Mouse (Mus musculus) liver, adult 2 months (tissue): ENCODE measurements around the gene Hspa1a. TPM values are rescaled to one million over a fixed set of nuclear protein-coding genes. Genes with fewer than 3 reads are reported as not detected.
"Not testable (repeated sequence)": the region's sequence is repeated elsewhere in the genome, so short reads cannot be mapped to it uniquely, and the experiment has no call there.

Experiments used
- DNase-seq: peaks from one replicate; pipeline ENCODE4 v3.0.0-alpha.2; 2011; ENCODE audit warnings: low read depth, low spot score; ENCODE audit errors: extremely low read depth
- H3K27ac ChIP-seq: fragments of 200-500 bp; replicated peaks from 2 replicates; pipeline ENCODE4 v1.5.1; 2012; ENCODE audit warnings: low read depth, mild to moderate bottlenecking, control low read depth, inconsistent platforms, low read length; ENCODE audit not compliant: insufficient read depth
- H3K27me3 ChIP-seq: fragments of 200-500 bp; 2 replicates; pipeline ENCODE4 v1.6.1; 2012; ENCODE audit warnings: mild to moderate bottlenecking, moderate library complexity, low read length, inconsistent platforms; ENCODE audit not compliant: control insufficient read depth, insufficient read depth
- H3K36me3 ChIP-seq: fragments of 200-500 bp; 2 replicates; pipeline ENCODE4 v1.6.1; 2012; ENCODE audit warnings: low read length, inconsistent platforms; ENCODE audit not compliant: control insufficient read depth, insufficient read depth
- H3K4me1 ChIP-seq: fragments of 200-500 bp; 2 replicates; pipeline ENCODE4 v1.6.1; 2011; ENCODE audit warnings: low read length; ENCODE audit not compliant: control insufficient read depth, insufficient read depth
- H3K4me3 ChIP-seq: fragments of 200-500 bp; 2 replicates; pipeline ENCODE4 v1.5.1; 2011; ENCODE audit warnings: low read depth, mild to moderate bottlenecking, control low read depth, low read length, moderate library complexity; ENCODE audit not compliant: insufficient read depth
- H3K79me2 ChIP-seq: fragments of 200-500 bp; 2 replicates; pipeline ENCODE4 v1.6.1; 2012; ENCODE audit warnings: inconsistent platforms, mild to moderate bottlenecking, low read length, moderate library complexity; ENCODE audit not compliant: control insufficient read depth, insufficient read depth
- H3K9ac ChIP-seq: fragments of 200-500 bp; 2 replicates; pipeline ENCODE4 v1.6.1; 2012; ENCODE audit warnings: low read depth, mild to moderate bottlenecking, control low read depth, inconsistent platforms, low read length
- CTCF ChIP-seq: fragments of 200-500 bp; IDR thresholded peaks from 2 replicates; pipeline ENCODE4 v1.5.1; 2011; ENCODE audit warnings: low read depth, low read length, control low read depth
- POLR2A ChIP-seq: fragments of 200-500 bp; IDR thresholded peaks from 2 replicates; pipeline ENCODE4 v1.6.1; 2011; ENCODE audit warnings: low read length, control low read depth; ENCODE audit not compliant: insufficient read depth; ENCODE audit errors: extremely low read depth
- WGBS: fragments of 180-500 bp; shearing (Covaris S2); methylation state at CpG from one replicate; pipeline ENCODE4 v1.1.7; 2018; 5-methylcytosine and 5-hydroxymethylcytosine counted together
- polyA plus RNA-seq: library from polyadenylated mRNA; depleted of rRNA; stranded (reverse); fragments of >200 nt; gene quantifications from 2 replicates; pipeline ENCODE4 v1.2.3, GENCODE M21; 2012
- total RNA-seq: library from RNA; depleted of rRNA; stranded (reverse); fragments of >200 nt; gene quantifications from 2 replicates; pipeline ENCODE4 v1.2.3, GENCODE M21; 2014

Gene Hspa1a
- total and polyA plus RNA-seq, 2 experiments: 0.18 to 0.45 TPM

DNA sequence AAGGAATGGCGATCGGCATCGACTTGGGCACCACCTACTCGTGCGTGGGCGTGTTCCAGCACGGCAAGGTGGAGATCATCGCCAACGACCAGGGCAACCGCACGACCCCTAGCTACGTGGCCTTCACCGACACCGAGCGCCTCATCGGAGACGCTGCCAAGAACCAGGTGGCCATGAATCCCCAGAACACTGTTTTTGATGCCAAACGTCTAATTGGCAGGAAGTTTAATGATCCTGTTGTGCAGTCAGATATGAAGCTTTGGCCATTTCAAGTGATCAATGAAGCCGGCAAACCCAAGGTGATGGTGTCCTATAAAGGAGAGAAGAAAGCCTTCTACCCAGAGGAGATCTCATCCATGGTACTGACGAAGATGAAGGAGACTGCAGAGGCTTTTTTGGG lies 5.0 kb upstream of the Hspa1a start:
- WGBS: 84% methylated on average over 20 of the region's 20 CpGs
- Histone ChIP-seq H3K36me3 (no peaks in the 10 kb centered on the region), H3K4me3 (no peak overlapping the region), H3K4me1 (peaks cover 21% of the 10 kb centered on the region), H3K27ac (no peak overlapping the region), H3K79me2 (no peaks in the 10 kb centered on the region), H3K27me3 (no peaks in the 10 kb centered on the region), H3K9ac (no peak overlapping the region)
- no peak for TF ChIP-seq POLR2A
- no peak for TF ChIP-seq CTCF
- DNase-seq: peak; percentile 53

DNA sequence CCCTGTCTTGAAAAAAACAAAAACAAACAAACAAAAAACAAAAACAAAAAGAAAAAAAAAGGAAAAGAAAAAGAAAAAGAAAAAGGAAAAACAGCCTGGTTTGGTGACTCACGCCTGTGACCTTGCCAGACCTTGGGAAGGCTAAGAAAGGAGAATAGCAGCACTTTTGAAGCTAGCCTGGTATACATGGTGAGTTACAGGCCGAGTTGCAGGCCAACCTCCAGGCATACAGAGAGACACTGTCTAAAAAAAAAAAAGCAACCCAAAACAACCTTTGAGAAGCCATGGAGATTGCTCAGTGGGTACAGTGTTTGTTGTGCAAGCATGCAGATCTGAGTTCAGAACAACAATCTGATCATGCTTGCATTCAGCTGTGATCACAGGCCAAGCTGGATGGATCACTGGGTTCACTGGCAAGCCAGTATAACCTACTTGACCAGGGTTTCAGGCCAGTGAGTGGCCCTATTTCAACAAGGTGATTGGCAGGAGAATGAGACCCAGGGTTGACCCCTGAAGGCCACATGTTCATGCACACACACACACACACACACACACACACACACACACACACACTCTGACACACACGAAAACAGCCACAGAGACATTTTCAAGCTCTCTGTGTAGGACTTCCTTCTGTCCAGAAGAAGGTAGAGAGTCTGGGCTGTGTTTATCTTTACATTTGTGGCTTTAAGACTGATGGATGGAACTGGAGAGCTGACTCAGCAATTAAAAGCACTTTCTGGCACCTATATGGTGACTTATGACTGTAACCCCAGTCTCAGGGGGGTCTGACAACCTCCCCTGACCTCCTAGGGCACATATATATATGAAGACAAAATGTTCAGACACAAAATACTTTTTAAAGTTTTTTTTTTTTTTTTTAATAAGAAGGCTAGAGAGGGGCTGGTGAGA lies 3.9 kb upstream of the Hspa1a start:
- WGBS: 34% methylated on average over 3 of the region's 3 CpGs
- peak; percentile 96 for DNase-seq
- no peaks in the 10 kb centered on the region for H3K79me2 ChIP-seq
- TF ChIP-seq POLR2A: no peak
- TF ChIP-seq CTCF: no peak
- H3K9ac ChIP-seq: no peak overlapping the region
- H3K27me3 ChIP-seq: no peaks in the 10 kb centered on the region
- H3K27ac ChIP-seq: peak overlapping the region; percentile 91
- H3K4me3 ChIP-seq: no peak overlapping the region
- H3K4me1 ChIP-seq: peaks cover 19% of the 10 kb centered on the region
- no peaks in the 10 kb centered on the region for H3K36me3 ChIP-seq

DNA sequence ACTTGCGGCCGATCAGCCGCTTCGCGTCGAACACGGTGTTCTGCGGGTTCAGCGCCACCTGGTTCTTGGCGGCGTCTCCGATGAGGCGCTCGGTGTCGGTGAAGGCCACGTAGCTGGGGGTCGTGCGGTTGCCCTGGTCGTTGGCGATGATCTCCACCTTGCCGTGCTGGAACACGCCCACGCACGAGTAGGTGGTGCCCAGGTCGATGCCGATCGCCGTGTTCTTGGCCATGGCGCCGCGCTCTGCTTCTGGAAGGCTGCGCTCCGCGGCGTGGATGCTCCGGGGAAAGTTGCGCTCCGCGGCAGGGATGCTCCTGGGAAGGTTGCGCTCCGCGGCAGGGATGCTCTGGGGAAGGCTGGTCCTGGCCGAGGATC lies 275 bp downstream of the Hspa1a start:
- H3K27ac ChIP-seq, H3K4me1 ChIP-seq, H3K36me3 ChIP-seq, DNase-seq, H3K79me2 ChIP-seq, H3K27me3 ChIP-seq: not testable (repeated sequence)
- H3K4me3 ChIP-seq: peak overlapping the region; percentile 47
- peak overlapping the region; percentile 49; the same call in 1 of the 2 replicates for H3K9ac ChIP-seq
- 3% methylated on average over 22 of the region's 43 CpGs for WGBS

DNA sequence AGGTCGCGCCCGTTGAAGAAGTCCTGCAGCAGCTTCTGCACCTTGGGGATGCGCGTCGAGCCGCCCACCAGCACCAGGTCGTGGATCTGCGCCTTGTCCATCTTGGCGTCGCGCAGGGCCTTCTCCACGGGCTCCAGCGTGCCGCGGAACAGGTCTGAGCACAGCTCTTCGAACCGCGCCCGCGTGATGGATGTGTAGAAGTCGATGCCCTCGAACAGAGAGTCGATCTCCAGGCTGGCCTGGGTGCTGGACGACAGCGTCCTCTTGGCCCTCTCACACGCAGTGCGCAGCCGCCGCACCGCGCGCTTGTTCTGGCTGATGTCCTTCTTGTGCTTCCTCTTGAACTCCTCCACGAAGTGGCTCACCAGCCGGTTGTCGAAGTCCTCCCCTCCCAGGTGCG lies 1.1 kb downstream of the Hspa1a start:
- DNase-seq, H3K27me3 ChIP-seq, H3K79me2 ChIP-seq, H3K9ac ChIP-seq, H3K36me3 ChIP-seq, H3K4me1 ChIP-seq, H3K4me3 ChIP-seq, H3K27ac ChIP-seq: not testable (repeated sequence)
- 34% methylated on average over 24 of the region's 37 CpGs for WGBS

DNA sequence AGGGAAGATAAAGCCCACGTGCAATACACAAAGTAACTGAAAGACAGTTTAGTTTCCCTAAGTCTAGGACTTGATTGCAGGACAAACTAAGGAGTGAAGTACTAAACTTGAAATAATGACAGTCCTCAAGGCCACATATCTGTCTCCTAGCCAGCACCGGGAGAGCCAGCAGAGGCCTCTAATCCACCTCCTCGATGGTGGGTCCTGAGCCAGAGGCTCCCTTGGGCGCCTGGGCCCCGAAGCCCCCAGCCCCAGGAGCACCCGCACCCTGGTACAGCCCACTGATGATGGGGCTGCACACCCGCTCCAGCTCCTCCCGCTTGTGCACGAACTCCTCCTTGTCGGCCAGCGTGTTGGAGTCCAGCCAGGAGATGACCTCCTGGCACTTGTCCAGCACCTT lies 2.1 kb downstream of the Hspa1a start, which contains the start of gene Gm20481:
Gm20481 (plus strand) TSS at position 91 of the 400 bp plus-strand sequence.
- H3K27ac ChIP-seq, DNase-seq, H3K79me2 ChIP-seq, H3K27me3 ChIP-seq, H3K4me3 ChIP-seq, H3K36me3 ChIP-seq, H3K9ac ChIP-seq, H3K4me1 ChIP-seq: not testable (repeated sequence)
- WGBS: 58% methylated on average over 8 of the region's 11 CpGs

DNA sequence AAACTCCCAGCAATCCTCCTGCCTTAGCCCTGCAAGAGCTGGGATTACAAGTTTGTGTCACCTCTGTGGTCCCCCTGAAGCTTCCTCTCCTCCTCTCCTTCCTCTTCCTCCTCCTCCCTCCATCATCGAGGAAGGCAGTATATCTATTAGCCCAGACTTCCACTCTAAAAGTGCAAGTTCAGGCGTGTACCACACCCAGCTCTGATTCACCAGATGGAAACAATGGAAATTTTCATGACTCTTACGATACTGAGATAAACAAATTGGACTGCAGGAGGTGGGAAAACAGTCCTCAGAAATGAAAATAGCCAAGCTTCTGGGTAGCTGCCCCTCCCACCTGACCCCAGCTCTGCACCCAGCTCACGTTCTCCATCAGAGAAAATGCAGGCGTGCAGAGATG lies 6.3 kb downstream of the Hspa1a start:
- Histone ChIP-seq H3K4me3 (no peak overlapping the region), H3K9ac (no peak overlapping the region), H3K27ac (peak overlapping the region; percentile 65; the same call in 1 of the 2 replicates), H3K4me1 (no peaks in the 10 kb centered on the region), H3K27me3 (no peaks in the 10 kb centered on the region), H3K36me3 (no peaks in the 10 kb centered on the region), H3K79me2 (no peaks in the 10 kb centered on the region)
- WGBS: 75% methylated on average over 5 of the region's 5 CpGs
- TF ChIP-seq POLR2A: no peak
- no peak for TF ChIP-seq CTCF
- DNase-seq: no peak
